Mouse (Mus musculus): ENCODE results near the gene Apobr. TPM values are rescaled to one million over a fixed set of nuclear protein-coding genes. Genes with fewer than 3 reads are reported as not detected.

The Apobr gene
- total and polyA plus RNA-seq, 3 experiments, result 0.23 to 5.4 TPM; not detected in 1

- no peaks in the 10 kb centered on the region for H3K9me3 ChIP-seq (replicated peaks; ENCODE audit: insufficient read depth, low read length)
- no peak overlapping the region for H3K9ac ChIP-seq (ENCODE audit: control insufficient read depth, low read depth, low read length, poor library complexity, severe bottlenecking)
- peaks cover 0 to 8% of the 10 kb centered on the region in 2 experiments; a peak in 2 of 4 replicates for H3K36me3 ChIP-seq (ENCODE audit: control insufficient read depth in 1 of 2, insufficient read depth in 2 of 2, low read length in 2 of 2)
- peaks cover 3% of the 10 kb centered on the region; the same call in 1 of the 2 replicates for H3K79me2 ChIP-seq (ENCODE audit: control insufficient read depth, insufficient read depth, low read length, poor library complexity)
- peaks cover 0 to 20% of the 10 kb centered on the region in 2 experiments; a peak in 3 of 4 replicates for H3K4me1 ChIP-seq (ENCODE audit: control insufficient read depth in 1 of 2, insufficient read depth in 2 of 2, low read length in 2 of 2)
- H3K27ac ChIP-seq (ENCODE audit: control insufficient read depth, low read depth, low read length), result no peak overlapping the region
- no peaks in the 10 kb centered on the region for H3K27me3 ChIP-seq (ENCODE audit: control insufficient read depth in 1 of 2, insufficient read depth in 2 of 2, low read length in 2 of 2)
- TF ChIP-seq MYC (IDR thresholded peaks at IDR 0.05; ENCODE audit: low read depth, low read length), result no peak
- TF ChIP-seq CTCF (IDR thresholded peaks at IDR 0.05 in 2 of 3, conservative IDR thresholded peaks at IDR 0.05 in 1 of 3; ENCODE audit: control insufficient read depth in 1 of 3, insufficient read depth in 1 of 3, low read depth in 2 of 3, low read length in 3 of 3, poor library complexity in 1 of 3, severe bottlenecking in 1 of 3), result no peak
- no peak for TF ChIP-seq HCFC1 (IDR thresholded peaks at IDR 0.05; ENCODE audit: low read depth, low read length)
- no peak for TF ChIP-seq ZC3H11A (IDR thresholded peaks at IDR 0.05; ENCODE audit: low read depth, low read length)
- no peak for TF ChIP-seq MAZ (IDR thresholded peaks at IDR 0.05; ENCODE audit: low read depth, low read length)
- no peak overlapping the region for H3K4me3 ChIP-seq (ENCODE audit: control insufficient read depth in 1 of 2, insufficient read depth in 1 of 2, low read depth in 2 of 2, low read length in 2 of 2)
- no peak for DNase-seq (ENCODE audit: low read depth, low spot score)
These were observed 3.0 kb downstream of the Apobr start for GRCm38 (mm10) chr7:126587779-126588178.

GRCm38 (mm10) chr7:126594862-126595561, 10.3 kb downstream of the Apobr start, which contains the start of gene Il27:
Gene Il27, minus strand, starts transcription at chr7:126594941.
- peaks cover 4 to 8% of the 10 kb centered on the region in 2 experiments; a peak in 3 of 4 replicates for H3K4me1 ChIP-seq (ENCODE audit: control insufficient read depth in 1 of 2, insufficient read depth in 2 of 2, low read length in 2 of 2)
- no peak within 1 kb of the TSS for H3K4me3 ChIP-seq (ENCODE audit: control insufficient read depth in 1 of 2, insufficient read depth in 1 of 2, low read depth in 2 of 2, low read length in 2 of 2)
- peaks cover 0 to 3% of the 10 kb centered on the region in 2 experiments; a peak in 2 of 4 replicates for H3K27me3 ChIP-seq (ENCODE audit: control insufficient read depth in 1 of 2, insufficient read depth in 2 of 2, low read length in 2 of 2)
- H3K79me2 ChIP-seq (ENCODE audit: control insufficient read depth, insufficient read depth, low read length, poor library complexity), result no peaks in the 10 kb centered on the region
- no peak for DNase-seq (ENCODE audit: low read depth, low spot score)
- no peak within 1 kb of the TSS for H3K27ac ChIP-seq (ENCODE audit: control insufficient read depth, low read depth, low read length)
- H3K36me3 ChIP-seq (ENCODE audit: control insufficient read depth in 1 of 2, insufficient read depth in 2 of 2, low read length in 2 of 2), result peaks cover 0 to 7% of the 10 kb centered on the region in 2 experiments; a peak in 2 of 4 replicates
- no peak for TF ChIP-seq EP300 (IDR thresholded peaks at IDR 0.05; ENCODE audit: low read depth in 1 of 2, low read length in 2 of 2)
- TF ChIP-seq ETS1 (IDR thresholded peaks at IDR 0.05; ENCODE audit: low read depth, low read length), result no peak
- TF ChIP-seq POLR2A (IDR thresholded peaks at IDR 0.05; ENCODE audit: control insufficient read depth in 1 of 2, insufficient read depth in 1 of 2, low read depth in 1 of 2, low read length in 2 of 2, poor library complexity in 1 of 2), result no peak
- no peak for TF ChIP-seq USF1 (IDR thresholded peaks at IDR 0.05; ENCODE audit: low read depth, low read length)
- no peak within 1 kb of the TSS for H3K9ac ChIP-seq (ENCODE audit: control insufficient read depth, low read depth, low read length, poor library complexity, severe bottlenecking)
- no peaks in the 10 kb centered on the region for H3K9me3 ChIP-seq (replicated peaks; ENCODE audit: insufficient read depth, low read length)

GRCm38 (mm10) chr7:126595890-126596289, 11.1 kb downstream of the Apobr start:
- Histone ChIP-seq H3K9ac (ENCODE audit: control insufficient read depth, low read depth, low read length, poor library complexity, severe bottlenecking) (no peak overlapping the region), H3K4me3 (ENCODE audit: control insufficient read depth in 1 of 2, insufficient read depth in 1 of 2, low read depth in 2 of 2, low read length in 2 of 2) (no peak overlapping the region), H3K36me3 (ENCODE audit: control insufficient read depth in 1 of 2, insufficient read depth in 2 of 2, low read length in 2 of 2) (peaks cover 0 to 7% of the 10 kb centered on the region in 2 experiments; a peak in 2 of 4 replicates), H3K27me3 (ENCODE audit: control insufficient read depth in 1 of 2, insufficient read depth in 2 of 2, low read length in 2 of 2) (peaks cover 0 to 3% of the 10 kb centered on the region in 2 experiments; a peak in 2 of 4 replicates), H3K27ac (ENCODE audit: control insufficient read depth, low read depth, low read length) (no peak overlapping the region), H3K9me3 (replicated peaks; ENCODE audit: insufficient read depth, low read length) (no peaks in the 10 kb centered on the region), H3K4me1 (ENCODE audit: control insufficient read depth in 1 of 2, insufficient read depth in 2 of 2, low read length in 2 of 2) (peaks cover 4 to 8% of the 10 kb centered on the region in 2 experiments; a peak in 3 of 4 replicates), H3K79me2 (ENCODE audit: control insufficient read depth, insufficient read depth, low read length, poor library complexity) (no peaks in the 10 kb centered on the region)
- TF ChIP-seq USF1 (IDR thresholded peaks at IDR 0.05; ENCODE audit: low read depth, low read length) (no peak), E2F4 (IDR thresholded peaks at IDR 0.05; ENCODE audit: borderline replicate concordance, low read depth, low read length) (no peak), MXI1 (IDR thresholded peaks at IDR 0.05; ENCODE audit: low read depth, low read length) (no peak), TCF12 (IDR thresholded peaks at IDR 0.05; ENCODE audit: low read depth, low read length) (no peak), EP300 (IDR thresholded peaks at IDR 0.05; ENCODE audit: low read depth in 1 of 2, low read length in 2 of 2) (no peak), ZMIZ1 (IDR thresholded peaks at IDR 0.05; ENCODE audit: low read depth, low read length) (no peak), MEF2A (IDR thresholded peaks at IDR 0.05; ENCODE audit: extremely low read depth, insufficient replicate concordance, low read depth, low read length, poor library complexity, severe bottlenecking) (no peak), ELF1 (IDR thresholded peaks at IDR 0.05; ENCODE audit: low read depth, low read length) (no peak), POLR2AphosphoS2 (IDR thresholded peaks at IDR 0.05; ENCODE audit: low read length) (no peak), MYB (IDR thresholded peaks at IDR 0.05; ENCODE audit: low read depth, low read length) (no peak), TBP (IDR thresholded peaks at IDR 0.05; ENCODE audit: low read depth, low read length) (no peak), ETS1 (IDR thresholded peaks at IDR 0.05; ENCODE audit: low read depth, low read length) (no peak), JUND (IDR thresholded peaks at IDR 0.05; ENCODE audit: low read depth, low read length) (no peak), ZNF384 (IDR thresholded peaks at IDR 0.05; ENCODE audit: low read depth, low read length) (no peak), MAX (IDR thresholded peaks at IDR 0.05; ENCODE audit: low read length) (no peak), GABPA (IDR thresholded peaks at IDR 0.05; ENCODE audit: low read depth, low read length) (no peak), TAL1 (IDR thresholded peaks at IDR 0.05; ENCODE audit: low read length) (no peak)
- DNase-seq (ENCODE audit: low read depth, low spot score), result no peak
